Mouse (Mus musculus): Measurements from ENCODE around the gene Gsto1.
"Not testable (repeated sequence)": the region's sequence is repeated elsewhere in the genome, so short reads cannot be mapped to it uniquely, and the experiment has no call there.

The Gsto1 gene

GRCm38 (mm10) chr19:47854796-47855783 is at the start of gene Gsto1:
Gsto1 (plus strand) TSS chr19:47854970.
- CTCF ChIA-PET: no interaction called here

- CTCF ChIA-PET: no interaction called here
Observed at GRCm38 (mm10) chr19:47812091-47812490, 42.7 kb upstream of the Gsto1 start.

GRCm38 (mm10) chr19:47814721-47815120 is 40.0 kb upstream of the Gsto1 start:
- CTCF ChIA-PET: no interaction called here

GRCm38 (mm10) chr19:47817692-47818091 is 37.1 kb upstream of the Gsto1 start:
- CTCF ChIA-PET: interaction anchor here (0.6 kb wide), 1 partner anchor 344 kb away, joined by 10 read pairs; no protein-coding TSS in a partner anchor

GRCm38 (mm10) chr19:47820832-47821493 is 33.8 kb upstream of the Gsto1 start:
- CTCF ChIA-PET: interaction anchor here (0.6 to 0.8 kb wide), 4 partner anchors 33 to 310 kb away, joined by 3 to 14 read pairs (median 4); no protein-coding TSS in a partner anchor

GRCm38 (mm10) chr19:47821494-47821872 is 33.3 kb upstream of the Gsto1 start:
- CTCF ChIA-PET: interaction anchor here (0.6 kb wide), 1 partner anchor 141 kb away, joined by 5 read pairs; no protein-coding TSS in a partner anchor

- CTCF ChIA-PET: no interaction called here
Observed at GRCm38 (mm10) chr19:47822143-47822796, 32.5 kb upstream of the Gsto1 start.

- CTCF ChIA-PET: no interaction called here
Observed at GRCm38 (mm10) chr19:47824026-47824425, 30.7 kb upstream of the Gsto1 start.

- CTCF ChIA-PET: no interaction called here
Observed at GRCm38 (mm10) chr19:47829913-47830450, 24.8 kb upstream of the Gsto1 start.

- CTCF ChIA-PET: interaction anchor here (0.6 to 0.7 kb wide), 2 partner anchors 11 to 286 kb away, joined by 3 to 9 read pairs; no protein-coding TSS in a partner anchor
Observed at GRCm38 (mm10) chr19:47831111-47831510, 23.7 kb upstream of the Gsto1 start.

GRCm38 (mm10) chr19:47832316-47832715 is 22.5 kb upstream of the Gsto1 start:
- CTCF ChIA-PET: no interaction called here

- CTCF ChIA-PET: no interaction called here
Observed at GRCm38 (mm10) chr19:47834614-47835013, 20.2 kb upstream of the Gsto1 start.

- CTCF ChIA-PET: no interaction called here
Observed at GRCm38 (mm10) chr19:47835776-47836175, 19.0 kb upstream of the Gsto1 start.

GRCm38 (mm10) chr19:47836701-47837526 is 17.9 kb upstream of the Gsto1 start:
- CTCF ChIA-PET: no interaction called here

- CTCF ChIA-PET: no interaction called here
Observed at GRCm38 (mm10) chr19:47837527-47837901, 17.3 kb upstream of the Gsto1 start.

GRCm38 (mm10) chr19:47841234-47841633 is 13.5 kb upstream of the Gsto1 start:
- CTCF ChIA-PET: not testable (repeated sequence)

- CTCF ChIA-PET: no interaction called here
Observed at GRCm38 (mm10) chr19:47849735-47850134, 5.0 kb upstream of the Gsto1 start.

GRCm38 (mm10) chr19:47852131-47852530 is 2.6 kb upstream of the Gsto1 start:
- CTCF ChIA-PET: interaction anchor here (0.6 kb wide), 2 partner anchors 21 to 25 kb away, joined by 3 to 4 read pairs; no protein-coding TSS in a partner anchor

- CTCF ChIA-PET: no interaction called here
Observed at GRCm38 (mm10) chr19:47853053-47853452, 1.7 kb upstream of the Gsto1 start.

GRCm38 (mm10) chr19:47853951-47854795 is 597 bp upstream of the Gsto1 start:
- CTCF ChIA-PET: interaction anchor here (0.5 to 0.6 kb wide), 3 partner anchors 34 to 533 kb away, joined by 3 to 4 read pairs (median 4); no protein-coding TSS in a partner anchor

Data from spleen, embryonic (tissue).